Mouse (Mus musculus) frontal cortex, postnatal 10 days (tissue): ENCODE data around the gene Fry.

Experiments
- DNase-seq, 2 experiments: peaks; one replicate each; pipeline ENCODE4 v3.0.0; 2022; ENCODE audit warnings: low spot score in 2 of 2, mixed read lengths in 1 of 2

Fry gene

GRCm38 (mm10) chr5:150521937-150522866 is 403.8 kb downstream of the Fry start, which contains the start of gene Brca2:
Gene Brca2, plus strand, starts transcription at chr5:150522630.
- DNase-seq: peak; percentile 80 to 89

DNA sequence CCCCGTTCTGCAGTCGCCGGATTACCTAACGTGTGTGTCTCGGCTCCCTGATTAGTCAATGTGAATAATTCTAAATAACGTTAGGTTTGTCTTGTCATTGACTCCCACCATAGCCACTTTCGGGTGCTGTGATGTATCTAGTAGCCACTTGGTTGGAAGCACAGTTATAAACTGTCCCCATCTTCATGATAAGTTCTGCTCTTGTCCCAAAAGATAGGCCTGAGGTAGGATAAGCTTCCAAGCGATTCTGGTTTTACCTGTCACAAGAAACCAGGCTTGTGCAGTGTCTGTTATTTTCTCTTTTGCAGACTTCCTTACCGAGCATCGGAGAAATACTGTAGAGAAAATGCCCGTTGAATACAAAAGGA is 404.4 kb downstream of the Fry start:
- DNase-seq: no peak

DNA sequence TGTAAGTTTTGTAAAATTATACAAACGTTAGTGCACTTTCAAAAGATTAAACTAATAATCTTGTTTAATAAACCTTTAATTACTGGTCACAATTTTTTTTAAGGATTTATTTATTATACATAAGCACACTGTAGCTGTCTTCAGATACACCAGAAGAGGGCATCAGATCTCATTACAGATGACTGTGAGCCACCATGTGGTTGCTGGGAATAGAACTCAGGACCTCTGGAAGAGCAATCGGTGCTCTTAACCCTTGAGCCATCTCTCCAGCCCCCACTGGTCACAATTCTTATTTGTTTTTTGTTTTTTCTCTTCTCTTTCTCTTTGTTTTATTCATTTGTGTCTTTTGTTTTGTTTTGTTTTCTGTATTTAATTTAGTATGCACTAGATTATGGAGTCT is 406.8 kb downstream of the Fry start:
- DNase-seq: no peak

- DNase-seq: no peak
These were observed 422.9 kb downstream of the Fry start for GRCm38 (mm10) chr5:150541302-150541701.

DNA sequence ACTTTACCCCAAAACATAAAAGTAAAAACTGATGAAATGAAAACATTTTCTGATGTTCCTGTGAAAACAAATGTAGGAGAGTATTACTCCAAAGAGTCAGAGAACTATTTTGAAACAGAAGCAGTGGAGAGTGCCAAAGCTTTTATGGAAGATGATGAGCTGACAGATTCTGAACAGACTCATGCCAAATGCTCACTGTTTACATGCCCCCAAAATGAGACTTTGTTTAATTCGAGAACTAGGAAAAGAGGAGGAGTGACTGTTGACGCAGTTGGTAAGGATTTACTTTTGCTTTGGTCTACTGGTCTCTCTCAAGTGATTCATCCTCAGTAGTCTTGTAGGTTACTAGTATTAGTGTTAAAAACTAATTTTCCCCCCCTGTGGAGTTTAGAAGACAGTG is 424.7 kb downstream of the Fry start:
- DNase-seq: no peak
